Mouse (Mus musculus) midbrain, embryonic 14.5 days (tissue): ENCODE measurements around the gene Hecw2. TPM values are rescaled to one million over a fixed set of nuclear protein-coding genes. Genes with fewer than 3 reads are reported as not detected.

Experiments
- ATAC-seq: fragments of 200-750 bp; cut with Nextera tagmentation; 2 replicates; pipeline ENCODE4 v1.8.0; 2017; ENCODE audit warnings: moderate number of reproducible peaks, moderate library complexity; ENCODE audit not compliant: low FRiP score, low TSS enrichment
- DNase-seq: peaks from one replicate; pipeline ENCODE4 v3.0.0-alpha.2; 2015
- H3K27ac ChIP-seq: fragments of 300-500 bp; sonication (generic); replicated peaks from 2 replicates; pipeline ENCODE4 v1.5.1; 2014; ENCODE audit warnings: mild to moderate bottlenecking, low read depth, low read length, moderate library complexity
- H3K27me3 ChIP-seq: fragments of 300-500 bp; sonication (generic); 2 replicates; pipeline ENCODE4 v1.6.1; 2014; ENCODE audit warnings: low read length, control low read depth, mixed read lengths; ENCODE audit not compliant: control insufficient read depth, insufficient read depth
- H3K36me3 ChIP-seq: fragments of 300-500 bp; sonication (generic); 2 replicates; pipeline ENCODE4 v1.6.1; 2014; ENCODE audit warnings: low read length, control low read depth; ENCODE audit not compliant: control insufficient read depth, insufficient read depth
- H3K4me1 ChIP-seq: fragments of 300-500 bp; sonication (generic); 2 replicates; pipeline ENCODE4 v1.6.1; 2014; ENCODE audit warnings: mild to moderate bottlenecking, antibody characterized with exemption, low read length, control low read depth; ENCODE audit not compliant: control insufficient read depth, insufficient read depth
- H3K4me2 ChIP-seq: fragments of 300-500 bp; sonication (generic); 2 replicates; pipeline ENCODE4 v1.6.1; 2014; ENCODE audit warnings: mild to moderate bottlenecking, low read length, moderate library complexity
- H3K4me3 ChIP-seq: fragments of 300-500 bp; sonication (generic); replicated peaks from 2 replicates; pipeline ENCODE4 v1.5.1; 2014; ENCODE audit warnings: low read depth, low read length
- H3K9ac ChIP-seq: fragments of 300-500 bp; sonication (generic); replicated peaks from 2 replicates; pipeline ENCODE4 v1.6.1; 2014; ENCODE audit warnings: mild to moderate bottlenecking, low read length, moderate library complexity
- H3K9me3 ChIP-seq: fragments of 300-500 bp; sonication (generic); 2 replicates; pipeline ENCODE4 v1.6.1; 2016; ENCODE audit warnings: low read length, control low read depth, mixed read lengths; ENCODE audit not compliant: control insufficient read depth
- WGBS: fragments of 180-500 bp; shearing (Covaris S2); extraction: QIAGEN DNeasy Blood & Tissue Kit; methylation state at CpG from one replicate; pipeline ENCODE4 v1.1.7; 2014; 5-methylcytosine and 5-hydroxymethylcytosine counted together
- polyA plus RNA-seq: library from polyadenylated mRNA; unstranded; fragments of >200 nt; fragmentation: Nextera tagmentation; extraction: Ambion mirVana; gene quantifications from 2 replicates; pipeline ENCODE4 v1.2.1, GENCODE M21; 2014

Hecw2 gene
- polyA plus RNA-seq, 1 experiment from 2014 or later = 6.4 TPM

GRCm38 (mm10) chr1:53941528-53941927 lies 253.4 kb downstream of the Hecw2 start:
- Histone ChIP-seq H3K4me1 (peaks cover 7% of the 10 kb centered on the region), H3K36me3 (no peaks in the 10 kb centered on the region), H3K27ac (no peak overlapping the region), H3K4me3 (no peak overlapping the region), H3K4me2 (no peak overlapping the region), H3K9me3 (no peaks in the 10 kb centered on the region), H3K9ac (no peak overlapping the region), H3K27me3 (no peaks in the 10 kb centered on the region)
- ATAC-seq = no peak
- no peak for DNase-seq
- 42% methylated on average over 3 of the region's 3 CpGs for WGBS

GRCm38 (mm10) chr1:53940268-53941017 lies 254.5 kb downstream of the Hecw2 start:
- DNase-seq (peak; percentile 49), ATAC-seq (peak; percentile 56; the same call in 1 of the 2 replicates)
- Histone ChIP-seq H3K27me3 (no peaks in the 10 kb centered on the region), H3K4me3 (no peak overlapping the region), H3K4me2 (peak overlapping the region; percentile 42), H3K27ac (peak overlapping the region; percentile 15; the same call in 1 of the 2 replicates), H3K9me3 (no peaks in the 10 kb centered on the region), H3K9ac (no peak overlapping the region), H3K4me1 (peaks cover 7% of the 10 kb centered on the region), H3K36me3 (no peaks in the 10 kb centered on the region)
- 13% methylated on average over 13 of the region's 13 CpGs for WGBS

DNA sequence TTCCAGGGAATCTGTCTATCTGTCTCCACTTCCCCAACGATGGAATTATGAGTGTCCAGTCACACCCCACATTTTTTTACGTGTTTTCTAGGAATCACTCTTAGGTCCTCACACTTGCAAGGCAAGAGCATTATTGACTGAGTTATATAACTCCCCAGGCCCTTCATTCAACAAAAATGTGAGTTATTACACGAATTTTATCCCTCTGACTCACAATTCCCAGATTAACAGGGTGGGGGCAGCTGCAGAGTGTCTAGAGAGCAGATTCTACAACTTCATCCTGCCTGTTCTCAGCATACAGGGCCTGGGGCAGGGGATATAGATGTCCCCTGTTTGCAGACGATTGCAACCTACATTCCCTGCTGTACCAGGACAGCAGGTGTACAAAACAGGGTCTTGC lies 255.7 kb downstream of the Hecw2 start:
- Histone ChIP-seq H3K27me3 (no peaks in the 10 kb centered on the region), H3K9me3 (no peaks in the 10 kb centered on the region), H3K27ac (no peak overlapping the region), H3K9ac (no peak overlapping the region), H3K36me3 (no peaks in the 10 kb centered on the region), H3K4me2 (no peak overlapping the region), H3K4me3 (no peak overlapping the region), H3K4me1 (peaks cover 7% of the 10 kb centered on the region)
- 69% methylated on average over 4 of the region's 4 CpGs for WGBS
- no peak for ATAC-seq
- no peak for DNase-seq

DNA sequence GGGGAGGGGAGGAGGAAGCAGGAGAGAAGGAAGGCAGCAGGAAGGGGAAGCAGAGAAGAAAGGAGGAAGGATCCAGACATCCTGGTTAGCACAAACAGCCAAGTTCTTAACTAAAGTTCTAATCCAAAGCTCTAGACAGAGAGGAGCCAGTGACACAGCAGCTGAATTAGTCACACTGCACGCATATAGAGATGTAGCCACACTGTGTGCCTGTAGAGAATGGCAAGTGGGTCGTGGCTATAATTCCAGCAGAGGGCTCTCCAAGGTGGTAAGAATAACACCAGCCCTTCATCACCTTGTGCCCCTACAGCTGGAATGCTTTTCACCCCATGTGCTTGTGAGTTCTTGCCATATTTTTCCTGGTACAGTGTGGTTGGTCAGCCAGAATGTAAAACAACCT lies 261.7 kb downstream of the Hecw2 start:
- no peak overlapping the region for H3K4me2 ChIP-seq
- WGBS = 61% methylated on average over 2 of the region's 2 CpGs
- H3K4me1 ChIP-seq = no peaks in the 10 kb centered on the region
- H3K27me3 ChIP-seq = no peaks in the 10 kb centered on the region
- no peaks in the 10 kb centered on the region for H3K36me3 ChIP-seq
- no peak overlapping the region for H3K27ac ChIP-seq
- H3K9ac ChIP-seq = no peak overlapping the region
- no peak; the same call in 1 of the 2 replicates for ATAC-seq
- no peaks in the 10 kb centered on the region for H3K9me3 ChIP-seq
- no peak overlapping the region for H3K4me3 ChIP-seq
- no peak for DNase-seq

GRCm38 (mm10) chr1:53931314-53931713 lies 263.7 kb downstream of the Hecw2 start:
- Histone ChIP-seq H3K27ac (no peak overlapping the region), H3K4me1 (no peaks in the 10 kb centered on the region), H3K9me3 (no peaks in the 10 kb centered on the region), H3K36me3 (no peaks in the 10 kb centered on the region), H3K9ac (no peak overlapping the region), H3K27me3 (no peaks in the 10 kb centered on the region), H3K4me2 (no peak overlapping the region), H3K4me3 (no peak overlapping the region)
- ATAC-seq = no peak
- WGBS = 81% methylated on average over 3 of the region's 3 CpGs
- no peak for DNase-seq

DNA sequence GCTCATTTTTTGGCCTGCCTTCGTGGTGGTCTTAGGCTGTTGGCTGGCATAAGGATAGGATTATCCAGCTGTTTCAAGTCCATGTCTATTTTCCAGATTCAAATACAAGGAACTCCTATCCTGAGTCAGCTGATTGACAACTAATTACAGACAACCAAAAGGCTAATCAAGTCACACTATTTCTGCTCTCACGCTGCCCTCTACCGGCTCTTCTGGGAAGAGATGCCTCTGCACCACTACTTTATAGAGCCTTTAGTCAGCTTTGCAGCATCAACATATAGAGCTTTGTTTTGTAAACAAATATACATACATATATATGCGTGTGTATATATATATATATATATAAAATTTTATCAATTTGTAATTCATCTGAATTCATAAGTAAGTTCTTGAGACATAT lies 267.4 kb downstream of the Hecw2 start:
- Histone ChIP-seq H3K4me2 (no peak overlapping the region), H3K27ac (no peak overlapping the region), H3K36me3 (no peaks in the 10 kb centered on the region), H3K27me3 (no peaks in the 10 kb centered on the region), H3K9me3 (no peaks in the 10 kb centered on the region), H3K4me1 (no peaks in the 10 kb centered on the region), H3K9ac (no peak overlapping the region), H3K4me3 (no peak overlapping the region)
- WGBS = 27% methylated on average over 4 of the region's 4 CpGs
- peak; percentile 31; the same call in 1 of the 2 replicates for ATAC-seq
- DNase-seq = peak; percentile 74

DNA sequence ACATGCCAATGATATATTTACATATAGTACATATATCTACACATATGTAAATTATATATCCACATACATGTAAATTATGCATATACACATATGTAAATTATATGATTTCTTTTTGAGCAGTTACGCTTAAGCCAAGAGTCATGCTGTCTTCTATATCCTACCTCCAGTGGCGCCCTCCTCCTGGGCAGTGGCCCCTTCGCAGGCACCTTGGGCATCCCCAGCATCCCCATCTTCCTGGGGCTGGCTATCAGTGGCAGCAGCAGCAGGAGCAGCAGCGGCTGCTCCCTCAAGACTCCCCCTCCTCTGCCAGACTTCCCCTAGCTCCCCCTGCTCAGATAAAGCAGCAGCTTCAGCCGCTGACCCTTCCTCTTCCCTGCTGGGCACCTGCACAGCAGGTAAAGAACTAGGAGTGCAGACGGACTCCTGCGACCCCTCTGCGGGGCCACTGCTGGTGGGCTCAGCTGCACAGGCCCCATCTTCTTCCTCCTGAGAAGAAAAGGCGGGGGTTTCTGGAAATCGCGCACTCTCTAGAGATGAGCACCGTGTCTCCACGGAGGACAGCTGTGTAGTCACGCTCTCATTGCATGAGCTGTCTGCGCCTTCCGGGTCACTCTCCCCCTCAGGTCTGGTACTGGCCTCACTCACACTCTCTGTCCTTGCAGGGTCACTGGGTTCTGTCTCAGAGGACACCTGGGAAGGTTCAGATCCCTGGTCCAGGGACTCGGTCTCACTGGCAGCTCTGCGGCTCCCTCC lies 269.6 kb downstream of the Hecw2 start:
- H3K4me3 ChIP-seq = no peak overlapping the region
- no peak overlapping the region for H3K27ac ChIP-seq
- no peaks in the 10 kb centered on the region for H3K27me3 ChIP-seq
- DNase-seq (no peak), ATAC-seq (peak; percentile 53; the same call in 1 of the 2 replicates)
- H3K4me1 ChIP-seq = no peaks in the 10 kb centered on the region
- H3K36me3 ChIP-seq = no peaks in the 10 kb centered on the region
- no peak overlapping the region for H3K9ac ChIP-seq
- H3K4me2 ChIP-seq = no peak overlapping the region
- WGBS = 34% methylated on average over 18 of the region's 18 CpGs
- no peaks in the 10 kb centered on the region for H3K9me3 ChIP-seq

- Histone ChIP-seq H3K36me3 (no peaks in the 10 kb centered on the region), H3K27me3 (no peaks in the 10 kb centered on the region), H3K27ac (no peak overlapping the region), H3K9me3 (no peaks in the 10 kb centered on the region), H3K9ac (no peak overlapping the region), H3K4me2 (no peak overlapping the region), H3K4me3 (no peak overlapping the region), H3K4me1 (no peaks in the 10 kb centered on the region)
- DNase-seq (no peak), ATAC-seq (no peak)
- WGBS = 80% methylated on average over 3 of the region's 3 CpGs
Observed at GRCm38 (mm10) chr1:53911848-53912247, 283.1 kb downstream of the Hecw2 start.

DNA sequence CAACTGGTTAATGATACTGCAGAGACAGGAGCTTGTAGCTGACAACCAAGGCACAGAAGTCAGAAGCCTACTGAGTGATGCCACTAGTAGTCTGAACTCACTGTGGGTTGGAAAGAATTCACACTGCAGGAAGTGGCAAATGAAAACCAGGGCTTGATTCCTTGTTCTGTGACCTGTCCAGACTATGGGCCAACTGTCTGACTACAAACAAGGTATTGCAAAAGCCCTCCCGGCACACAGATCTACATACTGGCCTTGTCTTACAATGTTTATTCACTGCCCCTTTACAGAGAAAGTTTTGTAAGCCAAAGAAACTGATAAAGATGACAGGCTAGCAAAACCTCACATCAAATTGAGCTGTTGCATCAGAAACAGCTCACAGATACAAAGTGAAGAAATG lies 284.7 kb downstream of the Hecw2 start:
- WGBS = 83% methylated on average over 1 of the region's 1 CpGs
- Histone ChIP-seq H3K4me3 (no peak overlapping the region), H3K36me3 (no peaks in the 10 kb centered on the region), H3K9me3 (no peaks in the 10 kb centered on the region), H3K4me2 (no peak overlapping the region), H3K27me3 (no peaks in the 10 kb centered on the region), H3K9ac (no peak overlapping the region), H3K4me1 (no peaks in the 10 kb centered on the region), H3K27ac (no peak overlapping the region)
- ATAC-seq (no peak), DNase-seq (no peak)
